Mouse (Mus musculus) liver, embryonic 14 days (tissue): Measurements from ENCODE around the gene Cald1. TPM values are rescaled to one million over a fixed set of nuclear protein-coding genes. Genes with fewer than 3 reads are reported as not detected.

Experiments
- polyA plus RNA-seq: library from polyadenylated mRNA; depleted of rRNA; stranded (reverse); fragments of >200 nt; gene quantifications from 2 replicates; pipeline ENCODE4 v1.2.3, GENCODE M21; 2012; rRNA removed

Cald1 gene
- polyA plus RNA-seq, result 28.9 and 29.8 TPM in 2 replicates

GRCm38 (mm10) chr6:34598121-34599065 lies at the start of gene Cald1:
Gene Cald1 (plus strand): TSS chr6:34598500.

GRCm38 (mm10) chr6:34780231-34780942 lies 182.1 kb downstream of the Cald1 start, which contains the start of gene Agbl3:
Gene Agbl3 (plus strand): TSS chr6:34780432.

Other genes starting within 250 kb of the Cald1 start
- 3.6 and 4.6 TPM in 2 replicates for gene Akr1b8, start 244.4 kb upstream of the Cald1 start, polyA plus RNA-seq
- 4.6 and 5.3 TPM in 2 replicates for gene Akr1b10, start 214.3 kb upstream of the Cald1 start, polyA plus RNA-seq
- gene Akr1b7, start 186.2 kb upstream of the Cald1 start, polyA plus RNA-seq, result 2.6 and 2.7 TPM in 2 replicates
- gene Bpgm, start 122.3 kb upstream of the Cald1 start, polyA plus RNA-seq, result 125 and 151 TPM in 2 replicates
- gene Agbl3, start 181.9 kb downstream of the Cald1 start, polyA plus RNA-seq, result 3.2 and 3.4 TPM in 2 replicates